Mouse (Mus musculus) lung, adult 18-20 months (tissue): ENCODE measurements at regions not wholly inside any gene's neighbourhood (a gene's known extent, or its start where the extent isn't known, plus 50 kb on each side); places are given as distances from the start of the nearest gene placed in this dataset.
A peak's percentile ranks its signal among the peaks of the same experiment; 100 is the strongest.
"Not testable (repeated sequence)": the region's sequence is repeated elsewhere in the genome, so short reads cannot be mapped to it uniquely, and the experiment has no call there.

Experiments
- DNase-seq, 2 experiments: peaks; one replicate each; pipeline ENCODE4 v3.0.0; 2022; ENCODE audit warnings: mixed read lengths in 2 of 2

- DNase-seq = peak; percentile 70 to 79
These were observed 88.4 kb upstream of the Rpl34 start for GRCm38 (mm10) chr3:130818467-130819030.

- no peak for DNase-seq
These were observed 79.8 kb upstream of the Rpl34 start for GRCm38 (mm10) chr3:130809696-130810665.

- DNase-seq = no peak
These were observed 75.1 kb upstream of the Rpl34 start for GRCm38 (mm10) chr3:130805345-130805744.

DNA sequence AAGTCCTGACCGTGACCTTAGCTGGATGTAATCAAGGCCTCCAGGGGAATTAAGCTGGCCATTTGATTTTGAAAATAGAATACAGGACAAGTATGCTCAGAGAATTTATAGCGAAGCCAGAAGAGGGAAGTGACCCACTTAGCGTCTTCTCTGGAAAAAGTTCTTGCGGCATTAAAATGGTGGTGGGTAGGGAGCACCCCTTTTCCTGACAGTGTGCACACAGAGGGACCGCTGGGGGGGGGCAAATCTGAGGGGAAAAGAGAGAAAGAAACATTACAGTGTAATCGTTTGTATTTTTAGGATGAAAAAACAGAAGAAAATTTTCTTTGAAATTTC is 74.1 kb upstream of the Rpl34 start:
- no peak for DNase-seq

- DNase-seq = no peak
These were observed 73.6 kb upstream of the Rpl34 start for GRCm38 (mm10) chr3:130803591-130804326.

DNA sequence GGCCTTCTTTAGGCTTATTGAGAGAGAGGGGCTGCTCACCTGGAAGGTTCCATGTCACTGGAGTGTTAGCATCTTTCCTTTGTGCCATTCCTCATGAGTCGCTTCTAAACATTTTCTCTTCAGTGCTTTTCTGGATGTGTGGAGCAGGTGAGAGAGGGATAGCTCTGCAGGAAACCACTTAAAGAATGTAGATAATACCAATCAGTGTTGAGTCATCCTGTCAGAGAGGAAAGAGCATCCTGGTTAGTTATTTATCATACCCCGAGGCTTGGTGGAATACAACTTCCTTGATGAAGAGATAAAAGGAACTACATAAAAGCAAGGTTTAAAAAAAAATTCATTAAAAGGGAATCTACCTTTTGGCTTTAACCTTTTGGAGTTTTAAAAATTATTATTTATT is 69.8 kb upstream of the Rpl34 start:
- no peak for DNase-seq

GRCm38 (mm10) chr3:130797956-130798355 is 67.8 kb upstream of the Rpl34 start:
- not testable (repeated sequence) for DNase-seq

DNA sequence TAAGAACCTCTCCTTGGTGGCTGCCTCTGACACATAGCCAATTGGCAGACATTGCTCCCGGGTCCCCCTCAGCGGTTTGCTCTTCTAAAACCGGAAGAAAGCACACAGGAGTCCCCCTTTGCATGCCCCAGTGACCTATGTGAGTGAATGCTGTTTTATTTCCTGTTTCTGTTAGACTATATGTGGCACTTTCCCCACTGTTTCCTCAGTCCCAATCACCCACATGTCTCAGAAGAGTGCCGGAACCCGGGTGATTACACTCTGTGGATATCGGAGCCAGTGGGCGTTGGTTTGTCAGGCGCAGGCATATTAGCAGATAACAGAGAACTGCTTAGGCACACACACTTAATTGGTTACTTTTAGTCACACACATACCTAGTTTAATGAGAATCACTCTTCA is 66.3 kb upstream of the Rpl34 start:
- no peak for DNase-seq

DNA sequence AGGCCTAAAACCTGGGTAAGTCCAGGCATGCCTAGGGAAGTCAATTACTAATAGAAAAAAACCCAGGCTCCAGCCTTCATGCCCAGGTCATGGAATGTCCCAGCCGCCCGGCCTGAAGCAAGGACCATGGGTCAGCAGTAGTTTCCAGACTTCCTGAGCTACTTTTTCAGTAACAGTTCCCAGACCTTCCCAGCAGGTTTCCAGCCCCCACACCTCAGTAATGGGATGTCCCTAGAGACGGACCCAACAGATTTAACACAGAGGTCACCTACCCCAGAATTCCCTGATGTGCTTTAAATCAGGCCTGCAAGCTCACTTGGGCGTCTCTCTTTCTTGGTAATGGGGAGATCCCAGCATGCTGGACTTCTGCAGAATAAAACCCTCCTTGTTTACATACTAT is 65.2 kb upstream of the Rpl34 start:
- DNase-seq = no peak

DNA sequence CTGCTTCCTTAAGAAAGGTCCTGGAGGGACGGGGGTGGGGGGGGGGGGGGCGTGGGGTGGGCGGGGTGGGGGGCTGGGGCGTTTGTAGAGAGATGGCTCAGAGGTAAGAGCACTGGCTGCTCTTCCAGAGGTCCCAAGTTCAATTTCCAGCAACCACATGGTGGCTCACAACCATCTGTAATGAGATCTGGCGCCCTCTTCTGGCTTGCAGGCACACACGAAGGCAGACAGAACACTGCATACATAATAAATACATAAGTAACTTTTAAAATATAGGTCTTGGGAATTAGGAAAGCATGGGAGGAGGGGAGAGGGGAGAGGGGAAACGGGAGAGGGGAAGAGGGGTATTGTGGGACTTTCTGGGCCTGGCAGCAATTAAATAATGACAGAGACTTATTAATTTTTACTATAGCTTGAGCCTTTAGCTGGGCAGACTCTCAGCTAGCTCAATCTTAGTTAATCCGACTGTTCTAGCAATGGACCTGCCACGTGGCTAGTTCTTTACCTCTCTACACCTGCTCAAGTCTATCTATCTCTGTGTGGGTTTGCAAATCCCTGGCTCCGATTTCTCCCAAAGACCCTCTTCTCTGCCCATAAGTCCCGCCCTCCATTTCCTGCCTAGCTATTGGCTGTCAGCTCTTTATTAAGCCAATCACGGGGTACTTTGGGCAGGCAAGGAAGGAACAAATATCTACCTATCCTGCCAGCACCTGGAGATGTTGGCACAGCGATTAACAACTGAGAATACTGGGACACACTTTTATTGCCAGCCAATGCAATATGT is 64.1 kb upstream of the Rpl34 start:
- DNase-seq = no peak

DNA sequence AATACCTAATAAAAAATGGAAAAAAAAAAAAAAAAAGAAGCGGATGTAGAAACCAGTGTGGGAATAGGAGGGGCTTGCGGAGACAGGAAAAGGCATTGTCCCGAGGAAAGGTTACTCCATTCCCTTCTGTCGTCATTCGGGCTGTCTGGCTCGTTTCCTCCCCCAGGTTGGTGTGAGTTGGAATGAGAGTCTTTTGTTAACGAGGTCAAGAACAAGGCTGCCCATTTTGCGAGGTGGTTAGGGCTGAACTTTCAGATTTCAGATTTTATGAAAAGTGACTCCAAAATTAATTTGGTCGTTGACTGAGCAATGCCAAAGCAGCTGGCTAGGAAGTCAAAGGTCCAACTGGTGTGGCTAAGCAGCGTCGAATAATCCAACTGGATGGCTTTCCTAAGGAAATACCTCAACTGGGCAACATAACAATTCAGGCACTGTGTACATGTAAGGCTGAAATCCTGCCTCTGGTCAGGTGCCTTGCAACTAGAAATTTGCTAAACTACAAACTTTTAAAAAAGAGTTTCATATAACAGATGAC is 50.6 kb upstream of the Rpl34 start:
- DNase-seq = no peak
